Mouse (Mus musculus): ENCODE measurements around the gene Smyd1.
A peak's percentile ranks its signal among the peaks of the same experiment; 100 is the strongest.
"Not testable (repeated sequence)": the region's sequence is repeated elsewhere in the genome, so short reads cannot be mapped to it uniquely, and the experiment has no call there.

Gene Smyd1

DNA sequence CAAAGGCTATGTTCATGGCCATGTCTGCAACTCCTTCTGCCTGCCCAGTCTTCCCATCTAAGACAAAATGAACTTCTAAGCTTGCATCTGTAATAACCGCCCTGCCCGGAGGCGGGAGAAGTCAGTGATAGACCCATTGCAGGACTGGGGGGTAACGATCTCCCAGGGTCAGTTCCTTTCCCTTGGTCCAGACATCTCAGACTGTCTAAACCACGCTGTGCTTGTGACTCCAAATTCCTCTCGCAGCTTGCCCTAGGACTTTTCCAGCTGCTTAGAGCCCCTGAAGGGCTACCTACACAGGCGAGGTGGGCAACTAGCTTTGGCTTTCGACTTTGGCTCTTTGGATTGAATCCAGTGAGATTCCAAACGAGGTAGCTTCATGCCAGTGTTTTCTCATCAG, 2.8 kb upstream of the Smyd1 start:
- DNase-seq (ENCODE audit: low spot score), result no peak

DNA sequence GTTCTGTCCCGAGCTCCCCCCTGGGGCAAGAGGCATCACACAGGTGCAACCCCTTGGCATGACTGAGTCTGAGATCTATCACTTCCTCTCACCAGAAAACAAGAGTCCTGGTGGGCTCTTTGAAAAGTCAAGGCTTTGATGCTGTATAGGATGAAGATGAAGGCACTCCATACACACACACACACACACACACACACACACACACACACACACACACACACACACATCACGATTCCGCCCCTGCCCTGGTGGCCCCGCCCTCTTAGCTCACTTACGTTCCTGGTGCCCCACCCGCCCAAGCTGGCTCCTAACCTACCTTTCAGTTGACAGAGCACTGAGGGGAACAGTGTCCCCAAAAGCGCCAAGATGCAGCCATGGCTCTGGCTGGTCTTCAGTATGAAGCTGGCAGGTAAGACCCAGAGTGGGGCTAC, 473 bp upstream of the Smyd1 start, which contains the start of gene Cd8b1:
Cd8b1 (plus strand) TSS at position 298 of the 431 bp plus-strand sequence.
- peak; percentile 84 for DNase-seq (ENCODE audit: low spot score)

DNA sequence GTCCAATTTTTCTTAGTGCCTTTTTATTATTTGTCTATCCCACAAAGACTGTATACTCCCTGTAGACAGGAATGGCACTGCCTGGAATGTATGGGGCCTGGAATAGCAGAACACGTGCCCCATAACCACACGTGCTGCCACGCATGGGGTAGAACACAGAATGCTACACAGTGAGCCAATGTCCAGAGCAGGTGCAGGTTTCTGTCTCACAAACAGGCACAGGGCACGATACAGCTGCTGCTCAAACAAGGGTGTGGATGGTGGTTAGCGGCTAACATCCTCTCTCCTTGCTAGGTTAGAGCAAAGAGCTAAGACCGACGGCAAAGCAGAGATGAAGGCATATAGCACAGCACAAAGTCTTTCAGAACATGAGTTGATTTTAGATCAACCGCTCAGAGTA, 14.5 kb downstream of the Smyd1 start:
- peak; percentile 70 for DNase-seq (ENCODE audit: low spot score)

DNA sequence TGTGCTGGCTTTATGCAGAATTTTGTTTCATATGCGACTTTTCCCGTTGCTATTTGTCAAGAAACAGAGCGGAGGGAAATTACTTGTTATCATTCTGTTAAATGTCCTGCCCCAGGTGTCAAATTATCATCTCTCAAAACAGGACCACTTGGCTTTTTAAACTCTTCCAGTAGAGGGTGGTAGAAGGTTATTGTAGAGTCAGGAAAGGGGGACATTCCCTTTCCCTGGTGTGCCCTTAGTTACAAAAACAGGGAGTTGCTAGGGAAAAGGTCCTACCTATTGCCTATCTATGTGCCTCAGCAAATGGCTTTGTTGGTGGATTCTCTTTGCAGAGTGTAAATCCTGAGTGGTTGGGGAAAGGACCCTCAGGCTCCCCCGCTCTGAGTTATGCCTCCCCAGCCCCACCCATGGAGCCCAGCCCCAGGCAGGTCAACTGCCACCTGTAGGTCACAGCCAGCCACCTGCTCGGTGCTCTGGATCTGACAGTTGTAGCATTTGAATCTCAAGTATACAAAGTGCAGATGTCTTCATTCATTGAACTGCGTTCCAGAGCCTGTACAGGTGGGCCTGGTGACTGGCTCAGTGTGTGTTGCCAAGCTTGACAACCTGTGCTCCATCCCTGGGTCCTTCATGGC, 19.8 kb downstream of the Smyd1 start:
- DNase-seq (ENCODE audit: low spot score), result no peak

DNA sequence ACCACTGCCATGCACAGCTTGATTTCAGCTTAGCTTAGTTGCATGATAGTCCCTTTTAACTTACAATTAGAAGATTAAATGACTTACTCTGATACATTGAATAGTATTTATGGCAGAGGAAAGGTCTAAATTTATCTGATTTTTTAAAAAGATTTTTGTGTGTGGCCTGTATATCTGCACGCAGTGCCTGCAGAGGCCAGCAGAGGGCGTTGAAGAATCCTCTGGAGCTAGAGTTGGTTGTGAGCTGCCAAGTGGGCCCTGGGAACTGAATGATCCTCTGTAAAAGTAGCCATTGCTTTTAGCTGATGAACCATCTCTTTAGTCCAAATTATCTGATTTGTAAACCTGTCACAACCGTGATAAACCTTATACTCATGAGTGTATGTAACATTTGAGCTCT, 23.3 kb downstream of the Smyd1 start:
- peak; percentile 50 for DNase-seq (ENCODE audit: low spot score)

DNA sequence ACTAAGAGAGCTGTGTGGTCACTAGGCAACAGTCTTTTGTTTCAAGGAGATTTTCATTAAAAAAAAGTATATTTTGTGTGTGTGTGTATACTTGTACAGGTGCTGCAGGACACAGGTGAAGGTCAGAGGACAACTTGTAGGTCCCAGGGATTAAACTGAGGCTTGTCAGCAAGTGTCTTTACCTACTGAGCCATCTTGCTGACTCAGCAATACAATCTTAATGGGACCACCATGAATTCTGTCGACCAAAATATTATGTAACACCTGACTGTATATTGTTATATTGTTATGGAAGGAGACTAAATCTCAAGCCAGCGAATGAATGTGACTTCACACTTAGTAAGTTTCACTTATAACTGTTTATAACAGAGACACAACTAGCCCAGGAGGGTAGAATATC, 24.0 kb downstream of the Smyd1 start:
- DNase-seq (ENCODE audit: low spot score), result no peak

DNA sequence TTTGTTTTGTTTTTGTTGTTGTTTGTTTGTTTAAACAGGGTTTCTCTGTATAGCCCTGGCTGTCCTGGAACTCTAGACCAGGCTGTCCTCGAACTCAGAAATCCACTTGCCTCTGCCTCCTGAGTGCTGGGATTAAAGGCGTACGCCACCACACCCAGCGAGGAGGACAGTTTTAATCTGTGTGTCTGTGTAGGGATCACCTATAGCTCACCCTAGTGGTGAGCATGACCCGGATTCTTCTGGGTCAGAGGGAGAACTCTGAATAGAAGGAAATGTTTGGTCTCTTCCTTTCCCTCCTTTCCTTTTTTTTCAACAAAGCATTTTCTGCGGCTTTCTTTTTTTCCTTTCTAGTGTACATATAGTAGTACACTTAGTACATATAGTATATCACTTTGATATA, 26.7 kb downstream of the Smyd1 start:
- DNase-seq (ENCODE audit: low spot score), result no peak

DNA sequence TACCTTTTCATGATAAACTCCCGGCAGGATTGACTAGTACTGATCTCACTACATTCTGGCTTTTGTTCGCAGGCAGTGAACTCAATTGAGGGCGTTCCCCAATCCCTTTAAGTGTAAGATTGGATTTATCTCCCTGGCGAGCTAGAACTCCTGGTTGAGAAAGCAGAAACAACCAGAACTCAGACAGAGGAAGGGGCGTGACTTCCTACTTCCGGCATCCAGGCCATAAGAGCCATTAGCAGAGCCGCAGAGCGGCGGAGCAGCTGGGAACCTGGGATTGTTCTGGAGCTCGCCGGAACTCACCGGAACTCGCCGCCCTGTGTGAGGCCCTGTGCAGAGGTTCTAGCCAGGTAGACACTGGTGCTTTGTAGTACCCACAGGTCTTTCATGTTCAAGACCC, 28.5 kb downstream of the Smyd1 start:
- DNase-seq (ENCODE audit: low spot score), result no peak

DNA sequence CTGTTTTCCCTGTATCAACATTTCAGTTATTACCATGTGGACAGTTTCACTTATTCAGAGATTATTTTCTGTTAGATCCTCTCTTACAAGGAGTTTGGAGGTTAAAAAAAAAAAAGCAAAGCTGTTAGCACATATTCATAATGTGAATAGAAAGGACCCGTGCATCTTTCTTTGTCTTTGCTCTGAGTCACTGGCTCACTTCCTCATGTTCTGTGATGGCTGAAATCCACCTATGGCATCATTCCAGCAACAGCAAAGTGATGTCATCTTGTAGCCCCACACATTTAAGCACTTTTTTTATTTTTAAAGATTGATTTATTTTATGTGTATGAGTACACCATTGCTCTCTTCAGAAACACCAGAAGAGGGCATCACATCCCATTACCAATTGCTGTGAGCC, 42.6 kb downstream of the Smyd1 start:
- no peak for DNase-seq (ENCODE audit: low spot score)

DNA sequence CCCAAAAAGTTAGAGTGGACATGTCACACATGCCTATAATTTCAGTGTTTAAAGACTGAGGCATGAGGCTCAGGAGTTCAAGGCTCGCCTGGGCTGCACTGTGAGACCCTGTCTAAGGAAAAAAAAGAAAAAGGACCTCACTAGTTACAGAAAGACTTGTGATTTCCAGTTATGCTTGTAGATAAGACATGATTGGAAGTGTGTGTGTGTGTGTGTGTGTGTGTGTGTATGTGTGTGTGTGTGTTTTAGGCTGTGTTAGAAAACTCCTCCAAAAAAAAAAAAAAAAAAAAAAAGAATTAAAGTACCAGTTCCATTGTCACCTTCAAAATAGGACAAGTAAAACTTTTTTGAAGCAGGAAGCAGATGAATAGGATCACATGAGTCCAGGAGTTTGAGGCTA, 47.4 kb downstream of the Smyd1 start:
- no peak for DNase-seq (ENCODE audit: low spot score)

DNA sequence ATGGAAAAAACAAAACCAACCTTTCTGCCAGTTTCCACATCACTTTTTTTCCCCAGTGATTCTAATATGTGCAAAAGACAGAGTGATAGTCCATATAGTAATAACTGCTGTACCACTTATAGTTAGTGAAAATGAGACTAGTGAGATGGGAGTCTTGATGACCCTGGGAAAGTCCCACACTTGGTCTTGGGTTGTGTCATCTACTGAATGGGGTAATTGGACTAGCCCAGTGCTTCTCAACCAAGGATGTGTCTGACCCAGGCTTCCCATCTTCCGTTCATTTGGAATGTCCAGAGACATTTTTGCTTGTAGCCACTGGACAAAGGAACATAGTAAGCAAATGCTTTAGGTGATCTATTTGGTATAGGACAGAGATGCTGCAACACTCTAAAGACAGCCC, 48.3 kb downstream of the Smyd1 start:
- no peak for DNase-seq (ENCODE audit: low spot score)

DNA sequence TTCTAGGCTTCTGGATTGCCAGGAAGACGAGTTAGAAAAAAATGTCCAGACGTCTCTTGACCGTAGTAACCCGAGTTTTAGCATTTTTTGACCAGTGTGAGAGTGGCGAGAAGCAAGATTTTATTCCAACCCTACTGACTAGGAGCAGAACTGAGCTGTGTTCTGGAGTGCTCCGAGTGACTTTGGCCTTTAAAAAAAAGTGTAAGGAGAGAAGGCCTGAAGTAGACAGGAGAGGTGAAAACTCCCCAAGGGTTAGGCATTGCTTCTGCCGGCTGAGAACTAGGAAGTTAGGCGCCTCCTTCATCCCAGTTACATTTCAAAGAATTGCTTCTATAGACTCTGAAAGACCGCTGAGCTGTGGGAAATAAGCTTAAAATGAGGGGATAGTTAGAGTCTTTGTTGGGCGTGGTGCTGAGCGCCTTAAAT, 49.7 kb downstream of the Smyd1 start:
- DNase-seq (ENCODE audit: low spot score), result peak; percentile 4

DNA sequence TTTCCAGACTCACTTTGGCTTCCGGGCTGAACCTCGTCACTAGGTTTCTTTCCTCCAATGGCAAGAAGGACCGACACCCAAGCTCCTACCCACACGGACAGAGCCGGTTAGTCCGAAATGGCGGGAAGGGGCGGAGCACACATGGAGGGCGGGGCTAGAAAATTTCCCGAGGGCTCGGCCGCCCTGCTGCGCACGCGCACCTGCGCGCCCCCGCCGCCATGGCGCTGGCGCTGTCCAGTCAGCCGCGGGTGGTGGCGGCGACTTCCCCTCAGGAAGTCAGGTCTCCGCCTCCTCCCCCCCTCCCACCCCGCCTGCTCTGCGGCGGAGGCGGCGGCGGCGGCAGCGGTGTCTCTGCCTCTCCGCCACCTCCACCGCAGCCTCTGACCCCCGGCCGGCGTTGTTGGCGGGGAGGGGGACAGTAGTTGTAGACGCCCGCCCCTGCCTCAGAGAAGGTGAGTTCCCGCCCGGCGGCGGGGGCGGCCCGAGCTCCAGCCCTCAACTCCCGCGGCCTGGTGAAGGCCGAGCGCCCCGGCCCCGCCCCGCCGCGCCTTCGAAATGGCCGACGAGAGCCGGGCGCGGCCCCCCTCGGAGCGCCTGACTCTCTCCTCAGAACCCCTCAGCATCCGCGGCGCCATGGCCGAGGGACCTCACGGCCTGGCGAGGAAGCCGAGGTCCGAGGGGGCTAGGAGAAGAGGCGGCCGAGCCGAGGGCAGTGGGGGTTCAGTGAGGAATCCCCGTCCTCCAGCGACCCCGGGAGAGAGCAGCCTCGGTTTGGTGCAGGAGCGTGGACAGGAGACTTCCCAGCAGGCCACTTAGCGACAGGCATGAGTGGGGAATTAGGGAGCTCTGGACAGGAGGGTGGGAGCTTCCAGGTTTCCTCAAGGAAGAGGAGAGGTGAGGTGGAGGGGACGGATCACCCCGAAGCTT, 50.4 kb downstream of the Smyd1 start, which contains the start of gene Krcc1:
Krcc1 (plus strand) TSS at position 289 of the 927 bp plus-strand sequence.
- peak; percentile 96 for DNase-seq (ENCODE audit: low spot score)

DNA sequence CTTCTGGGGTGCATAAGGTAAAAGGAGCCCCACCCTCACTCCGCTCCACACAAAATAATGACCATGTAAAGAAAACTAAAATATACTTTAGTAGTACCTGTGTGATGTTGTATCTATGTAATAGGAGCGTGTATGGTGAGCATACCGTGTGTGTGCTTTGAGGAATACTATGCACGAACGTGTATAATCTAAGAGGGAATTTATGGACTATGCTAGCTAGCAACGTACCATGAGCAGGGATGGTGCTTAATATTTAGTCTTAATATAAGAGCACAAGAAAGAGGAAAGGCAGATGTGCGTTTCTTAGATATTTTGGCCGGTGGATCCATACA, 51.0 kb downstream of the Smyd1 start:
- DNase-seq (ENCODE audit: low spot score), result peak; percentile 4

DNA sequence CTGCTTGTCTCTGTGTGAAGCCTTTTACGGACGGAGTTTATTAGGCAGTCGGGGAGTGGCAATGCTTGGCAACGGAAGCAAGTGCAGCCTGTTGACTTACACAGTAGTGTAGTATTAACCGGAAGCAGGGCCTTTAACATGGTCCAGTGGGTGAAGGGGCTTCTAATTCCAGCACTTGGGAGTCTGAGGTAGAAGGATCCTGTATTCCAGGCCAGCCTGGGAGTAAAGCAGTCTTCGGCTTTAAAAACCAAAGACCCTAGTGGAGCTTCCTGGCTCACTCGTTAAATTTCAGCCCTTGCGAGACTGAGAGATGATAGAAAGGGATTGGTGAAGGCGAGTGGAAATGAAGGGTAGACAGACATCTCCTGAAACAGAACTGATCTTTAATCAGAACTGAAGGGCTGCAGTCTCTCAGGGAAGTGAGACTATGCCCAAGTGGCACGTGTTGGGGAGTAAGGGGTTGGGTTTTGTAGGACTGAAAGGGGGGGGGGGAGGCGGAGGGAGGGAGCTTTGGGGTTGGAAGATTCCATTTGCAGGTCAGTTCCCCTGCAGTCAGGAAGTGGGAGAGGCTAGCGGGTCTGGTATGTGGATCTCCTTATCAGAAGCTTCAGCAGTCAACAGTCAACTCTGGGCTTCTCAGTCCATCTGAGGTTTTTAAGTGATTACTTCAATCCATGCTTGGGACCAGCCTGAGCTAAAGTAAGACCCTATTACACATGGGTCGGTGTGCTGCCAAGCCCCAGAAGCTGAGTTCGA, 51.6 kb downstream of the Smyd1 start:
- peak; percentile 4 for DNase-seq (ENCODE audit: low spot score)

DNA sequence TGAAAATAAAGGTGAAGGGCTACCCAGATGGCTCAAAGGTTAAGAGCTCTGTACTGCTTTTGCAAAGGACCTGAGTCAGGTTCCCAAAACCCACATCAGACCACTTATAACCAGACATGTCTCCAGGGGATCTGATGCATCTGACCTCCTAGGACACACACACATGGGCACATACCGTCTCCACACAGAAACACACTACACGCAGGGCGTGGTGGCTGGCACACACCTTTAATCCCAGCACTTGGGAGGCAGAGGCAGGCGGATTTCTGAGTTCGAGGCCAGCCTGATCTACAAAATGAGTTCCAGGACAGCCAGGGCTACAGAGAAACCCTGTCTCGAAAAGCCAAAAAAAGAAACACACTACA, 52.4 kb downstream of the Smyd1 start:
- DNase-seq (ENCODE audit: low spot score), result not testable (repeated sequence)

DNA sequence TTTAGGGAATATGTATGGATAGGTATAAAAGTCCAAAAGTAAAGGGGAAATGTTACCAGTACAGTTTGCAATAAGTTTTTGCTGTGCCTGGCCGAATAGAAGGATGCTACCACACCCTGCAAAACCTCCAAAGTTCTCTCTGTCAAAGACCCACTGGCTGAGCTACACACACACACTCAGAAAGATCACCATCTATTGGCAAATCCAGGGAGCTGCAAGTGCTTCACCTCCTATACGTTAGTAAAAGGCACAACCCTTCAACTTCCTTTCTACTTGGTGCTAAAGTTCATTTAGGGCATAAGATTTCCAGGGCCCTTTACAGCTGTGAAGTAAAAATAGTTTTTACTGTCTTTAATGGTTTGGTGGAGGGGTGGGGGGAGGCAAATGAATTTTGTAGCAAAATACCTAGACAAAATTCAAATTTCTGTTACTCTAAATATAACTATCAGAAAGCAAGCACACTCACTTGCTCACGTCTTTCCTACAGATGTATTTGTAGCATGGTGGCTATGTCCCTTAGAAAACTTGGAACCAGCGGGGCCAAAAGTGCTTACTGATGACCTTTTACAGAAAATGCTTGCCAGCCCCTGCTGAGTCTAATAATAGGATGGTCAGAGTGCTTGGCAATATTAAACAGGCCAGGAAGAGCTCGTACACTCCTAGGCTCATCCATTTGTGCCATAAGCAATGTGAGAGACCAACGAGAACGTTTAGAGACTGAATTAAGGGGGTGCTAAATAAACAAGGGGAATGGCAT, 52.9 kb downstream of the Smyd1 start:
- no peak for DNase-seq (ENCODE audit: low spot score)

DNA sequence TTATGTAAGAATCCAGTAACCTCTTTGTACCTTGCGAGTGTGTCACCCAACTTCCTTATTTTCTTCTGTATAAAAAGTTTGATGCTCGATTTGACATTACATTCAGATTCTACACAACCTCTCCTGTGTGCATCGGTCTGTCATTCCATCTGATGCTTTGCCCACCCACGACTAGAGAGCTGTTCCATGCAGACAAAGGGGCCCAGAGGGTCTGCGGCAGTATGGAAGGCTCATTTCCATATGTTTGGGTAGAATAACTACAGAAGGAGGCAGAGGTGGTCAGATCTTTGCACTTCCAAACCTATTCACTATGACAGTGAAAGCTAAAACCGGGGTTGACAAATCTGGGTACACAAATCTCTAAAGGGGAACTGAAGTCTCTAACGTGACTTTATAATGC, 54.4 kb downstream of the Smyd1 start:
- not testable (repeated sequence) for DNase-seq (ENCODE audit: low spot score)

DNA sequence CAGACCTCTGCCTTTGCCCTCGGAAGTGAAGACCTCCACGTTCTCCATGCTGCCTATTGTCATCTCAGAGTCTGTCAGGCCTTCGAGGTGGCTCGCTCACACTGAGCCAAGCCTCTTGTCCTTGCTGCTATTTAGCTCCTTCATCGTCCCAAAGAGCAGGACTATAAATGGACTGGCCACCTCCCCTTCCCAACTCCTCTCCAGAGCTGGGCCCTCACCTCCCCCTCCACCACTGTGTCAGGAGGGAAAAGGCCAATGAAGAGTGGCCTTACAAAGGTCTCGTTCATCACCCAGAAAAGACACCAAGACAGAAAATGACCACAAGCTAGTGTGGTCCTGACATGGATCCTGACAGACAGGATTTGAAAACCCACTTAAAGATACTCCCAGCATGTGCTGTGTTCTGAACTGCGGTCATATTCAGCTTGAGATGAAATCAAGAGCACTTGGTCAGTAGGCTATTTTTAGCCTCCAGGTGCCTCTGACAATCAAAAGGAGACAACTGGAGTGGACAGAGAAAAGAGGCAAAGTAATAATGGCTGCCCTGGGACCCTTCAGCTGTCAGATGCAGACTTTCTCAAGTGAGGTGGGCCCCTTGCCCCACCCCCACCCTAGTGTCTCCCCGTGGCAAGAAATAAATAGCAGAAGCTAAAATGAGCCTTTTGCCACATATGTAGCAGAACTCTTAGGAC, 59.7 kb downstream of the Smyd1 start:
- DNase-seq (ENCODE audit: low spot score), result no peak

DNA sequence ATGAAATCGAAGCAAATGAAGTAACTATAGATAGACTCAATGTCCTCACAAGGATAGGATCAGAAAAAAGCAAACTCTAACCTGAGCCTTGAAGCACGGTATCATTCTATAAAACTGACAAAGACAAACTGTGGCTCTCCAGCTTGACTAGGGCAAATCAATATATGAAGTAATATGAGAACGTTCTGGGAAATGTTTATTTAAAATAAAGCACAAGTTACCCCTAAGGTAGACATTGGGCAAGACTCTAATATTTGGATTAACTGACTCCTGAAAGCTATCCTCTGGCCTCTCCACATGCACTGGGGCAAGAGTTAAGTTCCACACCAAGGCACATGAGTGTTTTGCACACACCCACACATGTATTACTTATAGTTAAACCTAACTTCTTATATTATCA, 61.0 kb downstream of the Smyd1 start:
- no peak for DNase-seq (ENCODE audit: low spot score)

DNA sequence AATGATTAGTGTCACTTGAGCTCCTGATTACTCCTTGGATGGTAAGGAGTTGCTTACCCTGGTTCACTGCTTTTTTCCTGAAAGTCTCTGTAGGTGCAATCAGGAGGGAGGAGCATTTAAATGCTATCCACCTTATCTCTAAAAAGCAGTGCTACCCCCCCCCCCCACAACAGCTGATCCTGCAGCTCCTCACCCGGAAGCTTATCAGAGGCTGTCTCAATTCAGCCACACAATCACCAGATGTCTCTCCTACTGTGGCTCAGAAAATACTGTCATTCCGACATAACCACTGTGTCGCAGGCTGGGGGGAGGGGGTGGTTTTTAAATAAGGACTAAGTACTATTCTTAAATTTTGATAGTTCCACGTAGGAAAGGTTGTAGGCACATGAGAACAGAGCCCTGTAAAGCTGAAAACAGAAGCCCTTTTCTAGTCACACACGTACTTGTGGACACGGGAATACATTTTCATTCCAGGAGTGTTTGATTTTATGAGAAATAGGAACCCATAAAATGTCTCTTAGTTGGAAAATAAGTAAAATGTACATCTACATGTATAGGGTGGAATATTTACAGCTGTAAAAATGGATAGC, 61.9 kb downstream of the Smyd1 start:
- no peak for DNase-seq (ENCODE audit: low spot score)
